Comparison of ENCODE assay signal across 8 mouse cellular contexts in the genomic region with DNA sequence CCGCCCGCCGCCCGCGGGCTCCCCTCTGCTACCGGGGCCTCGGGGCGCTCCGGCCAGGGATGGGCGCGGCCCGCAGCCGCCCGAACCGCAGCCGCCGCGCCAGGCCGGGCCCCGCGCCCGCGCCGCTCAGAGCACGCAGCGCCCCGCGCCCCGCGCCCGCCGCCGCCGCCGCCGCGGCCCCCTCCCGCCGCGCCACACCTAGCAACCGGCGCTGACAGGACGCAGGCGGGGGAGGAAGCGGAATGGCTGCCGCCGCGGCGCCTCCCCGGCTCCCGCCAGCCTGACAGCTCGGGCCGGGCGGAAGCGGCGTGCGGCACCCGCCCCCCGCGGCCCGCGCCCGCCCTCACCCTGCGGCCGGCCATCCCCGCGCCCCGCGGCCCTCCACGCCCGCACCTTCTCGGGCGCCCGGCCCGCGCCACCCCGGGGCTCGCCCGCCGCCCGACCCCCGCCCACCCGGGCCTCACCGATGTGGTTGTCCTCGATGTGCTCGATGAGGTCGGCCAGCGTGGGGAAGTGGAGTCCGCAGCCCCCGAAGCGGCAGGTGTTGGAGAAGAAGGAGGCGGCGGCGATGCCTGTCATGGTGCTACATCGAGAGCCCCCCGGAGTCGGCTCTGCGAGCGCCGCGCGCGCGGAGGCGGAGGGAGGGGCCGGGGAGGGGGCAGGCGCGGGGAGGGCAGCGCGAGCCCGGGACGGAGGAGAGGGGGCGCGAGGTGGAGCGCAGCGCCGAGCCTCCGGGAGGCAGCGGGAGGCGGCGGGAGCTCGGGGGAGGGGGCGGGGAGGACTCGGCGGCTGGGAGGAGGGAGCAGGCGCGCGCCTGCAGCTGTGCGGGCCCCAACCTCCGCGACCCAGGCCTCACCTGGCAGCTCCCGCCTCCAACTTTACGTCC. TPM values are rescaled to one million over a fixed set of nuclear protein-coding genes. Genes with fewer than 3 reads are reported as not detected.
DNase-seq lines count a peak whose midpoint lies in the region; ATAC-seq and TF ChIP-seq lines count a peak whose summit lies in the region.

Jazf1 (minus strand) TSS at position 643 of the 886 bp plus-strand sequence.

- H3K9ac ChIP-seq in forebrain, embryonic 14.5 days (ENCODE audit: low read length) = peak within 1 kb of the TSS; percentile 87
- H3K9ac ChIP-seq in neural tube, embryonic 14.5 days (replicated peaks; ENCODE audit: low read depth, low read length) = peak within 1 kb of the TSS; percentile 92

- peak within 1 kb of the TSS; percentile 88 for H3K4me2 ChIP-seq in forebrain, embryonic 14.5 days (ENCODE audit: low read length)
- H3K4me2 ChIP-seq in neural tube, embryonic 14.5 days (ENCODE audit: low read depth, low read length) = peak within 1 kb of the TSS; percentile 85

- intact Hi-C loops in heart, postnatal 14 days (cut with DNase I) = loop anchor here (5.0 kb wide), 1 partner anchor 74 kb away; no protein-coding TSS in a partner anchor

- peak; percentile 90 for ATAC-seq in forebrain, embryonic 14.5 days
- ATAC-seq in neural tube, embryonic 14.5 days (ENCODE audit: low read depth) = peak; percentile 88

- WGBS in forebrain, embryonic 14.5 days = under 1% methylated on average over 36 of the region's 133 CpGs
- under 1% methylated on average over 52 of the region's 133 CpGs for WGBS in neural tube, embryonic 14.5 days
- 9% methylated on average over 126 of the region's 133 CpGs for WGBS in thymus, adult 2 months

- no peaks in the 10 kb centered on the region for H3K27me3 ChIP-seq in forebrain, embryonic 14.5 days (replicated peaks; ENCODE audit: control insufficient read depth, insufficient read depth, low read length)
- no peaks in the 10 kb centered on the region for H3K27me3 ChIP-seq in neural tube, embryonic 14.5 days (ENCODE audit: control insufficient read depth, insufficient read depth, low read length)
- H3K27me3 ChIP-seq in thymus, adult 2 months (ENCODE audit: control insufficient read depth, insufficient read depth, low read length) = peaks cover 2% of the 10 kb centered on the region; the same call in 1 of the 2 replicates

- no peak for TF ChIP-seq POLR2A in thymus, adult 2 months (IDR thresholded peaks at IDR 0.05; ENCODE audit: control insufficient read depth, extremely low read depth, insufficient read depth, low read length, poor library complexity)

- H3K4me1 ChIP-seq in forebrain, embryonic 14.5 days (ENCODE audit: control insufficient read depth, insufficient read depth, low read length) = 0 out of 2 replicates have a peak, but pooled peaks cover 7% of the 10 kb centered on the region
- H3K4me1 ChIP-seq in neural tube, embryonic 14.5 days (ENCODE audit: control insufficient read depth, insufficient read depth, low read length) = peaks cover 5% of the 10 kb centered on the region; the same call in 1 of the 2 replicates
- peaks cover 2% of the 10 kb centered on the region; the same call in 1 of the 2 replicates for H3K4me1 ChIP-seq in thymus, adult 2 months (replicated peaks; ENCODE audit: control insufficient read depth, insufficient read depth, low read length)

- H3K27ac ChIP-seq in forebrain, embryonic 14.5 days (ENCODE audit: low read depth, low read length) = peak within 1 kb of the TSS; percentile 84
- peak within 1 kb of the TSS; percentile 87 for H3K27ac ChIP-seq in neural tube, embryonic 14.5 days (ENCODE audit: low read depth, low read length)
- H3K27ac ChIP-seq in thymus, adult 2 months (ENCODE audit: control insufficient read depth, insufficient read depth, low read length) = no peak within 1 kb of the TSS

- H3K36me3 ChIP-seq in forebrain, embryonic 14.5 days (ENCODE audit: control insufficient read depth, insufficient read depth, low read length) = no peaks in the 10 kb centered on the region
- H3K36me3 ChIP-seq in neural tube, embryonic 14.5 days (ENCODE audit: control insufficient read depth, insufficient read depth, low read length) = no peaks in the 10 kb centered on the region
- no peaks in the 10 kb centered on the region for H3K36me3 ChIP-seq in thymus, adult 2 months (ENCODE audit: control insufficient read depth, insufficient read depth, low read length)

- DNase-seq in CD8-positive naive resting alpha-beta T cell, adult 2 months (ENCODE audit: low read depth in 2 of 2, low spot score in 2 of 2) = peak; percentile 6 to 23
- DNase-seq in brain, embryonic 18.5 days (ENCODE audit: low read depth, low spot score) = peak; percentile 16
- peak; percentile 59 for DNase-seq in forebrain, embryonic 14.5 days (ENCODE audit: low spot score)
- peak; percentile 69 to 75 for DNase-seq in heart, postnatal 14 days
- DNase-seq in kidney, postnatal 4 days = peak; percentile 51 to 68
- peak; percentile 50 to 60 for DNase-seq in lung, adult 18-20 months
- DNase-seq in thymus, adult 2 months = peak; percentile 71

- H3K4me3 ChIP-seq in forebrain, embryonic 14.5 days (ENCODE audit: low read depth, low read length) = peak within 1 kb of the TSS; percentile 75
- peak within 1 kb of the TSS; percentile 88 for H3K4me3 ChIP-seq in neural tube, embryonic 14.5 days (ENCODE audit: low read depth, low read length)
- peak within 1 kb of the TSS; percentile 57 for H3K4me3 ChIP-seq in thymus, adult 2 months (ENCODE audit: control insufficient read depth, insufficient read depth, low read length)

- TF ChIP-seq CTCF in thymus, adult 2 months (IDR thresholded peaks at IDR 0.05; ENCODE audit: borderline replicate concordance, control insufficient read depth, extremely low read depth, insufficient read depth, low read length, poor library complexity) = no peak

- no peaks in the 10 kb centered on the region for H3K9me3 ChIP-seq in forebrain, embryonic 14.5 days (replicated peaks; ENCODE audit: control insufficient read depth, low read length)
- no peaks in the 10 kb centered on the region for H3K9me3 ChIP-seq in neural tube, embryonic 14.5 days (ENCODE audit: control insufficient read depth, low read length)

RNA-seq across cellular contexts. Expression of gene Jazf1, which starts in this region (rescaled TPM):
- 22.0 and 32.7 TPM in 2 replicates for polyA plus RNA-seq in forebrain, embryonic 14.5 days (2014; fragmentation: Nextera tagmentation; extraction: Ambion mirVana)
- 1 to 10 TPM; 5.0 TPM for total RNA-seq in heart, postnatal 14 days (2021)
- 53.7 and 64.4 TPM in 2 replicates for polyA plus RNA-seq in neural tube, embryonic 14.5 days (2014; fragmentation: Nextera tagmentation; extraction: Ambion mirVana)
- 1.3 and 1.4 TPM in 2 replicates for polyA plus RNA-seq in thymus, adult 2 months (2012; rRNA removed)

Comparison
In these comparisons a context has a peak if more than half of its experiments do, and no peak if none do; other contexts are left out.
1. DNase-seq: peak in every context shown above with its lines; median percentile 72 in heart, postnatal 14 days; 71 in thymus, adult 2 months; 60 in kidney, postnatal 4 days; 59 in forebrain, embryonic 14.5 days; 55 in lung, adult 18-20 months; 16 in brain, embryonic 18.5 days; 14 in CD8-positive naive resting alpha-beta T cell, adult 2 months.